Mouse (Mus musculus): ENCODE data around the gene Rnf166. TPM values are rescaled to one million over a fixed set of nuclear protein-coding genes. Genes with fewer than 3 reads are reported as not detected.

The Rnf166 gene
- total RNA-seq, 2 experiments from 2014 or later: 35.0 to 37.7 TPM

Small RNA genes lying within 50 kb of the gene (microRNA-seq; reads per million reads assigned to microRNA genes)
- not detected for gene Gm24366

Other genes starting within 250 kb of the Rnf166 start
- 1 to 10 TPM; 6.6 to 7.5 TPM for gene Zfpm1, start 193.9 kb downstream of the Rnf166 start, total RNA-seq (2021)
- not detected for gene Trhr2, start 115.3 kb downstream of the Rnf166 start, total RNA-seq (2021)
- 10 to 100 TPM; 26.5 to 27.9 TPM for gene Zc3h18, start 99.5 kb downstream of the Rnf166 start, total RNA-seq (2021)
- not detected for gene Il17c, start 54.0 kb downstream of the Rnf166 start, total RNA-seq (2021)
- 1 to 10 TPM; 4.5 to 8.6 TPM for gene Cyba, start 43.1 kb downstream of the Rnf166 start, total RNA-seq (2021)
- gene Mvd, start 32.6 kb downstream of the Rnf166 start, total RNA-seq (2021): 1 to 10 TPM; 3.9 to 5.6 TPM
- gene Snai3, start 15.3 kb downstream of the Rnf166 start, total RNA-seq (2021): 10 to 100 TPM in 1 of 2 experiments, 1 to 10 TPM in 1; 5.7 to 14.7 TPM
- gene Ctu2, start 79 bp upstream of the Rnf166 start, total RNA-seq (2021): 1 to 10 TPM; 6.3 to 7.6 TPM
- 10 to 100 TPM; 11.5 to 13.2 TPM for gene Piezo1, start 75.3 kb upstream of the Rnf166 start, total RNA-seq (2021)
- gene Cdt1, start 92.0 kb upstream of the Rnf166 start, total RNA-seq (2021): under 1 TPM; 0.30 to 0.66 TPM
- gene Aprt, start 100.8 kb upstream of the Rnf166 start, total RNA-seq (2021): 10 to 100 TPM; 39.6 to 40.1 TPM
- gene Galns, start 135.4 kb upstream of the Rnf166 start, total RNA-seq (2021): 1 to 10 TPM; 1.0 to 1.1 TPM
- gene Trappc2l, start 135.6 kb upstream of the Rnf166 start, total RNA-seq (2021): 10 to 100 TPM; 39.9 to 46.1 TPM
- gene Pabpn1l, start 146.7 kb upstream of the Rnf166 start, total RNA-seq (2021): not detected
- gene Cbfa2t3, start 223.0 kb upstream of the Rnf166 start, total RNA-seq (2021): 10 to 100 TPM; 16.1 to 25.9 TPM